Mouse (Mus musculus): ENCODE data around the gene Gm11020. TPM values are rescaled to one million over a fixed set of nuclear protein-coding genes. Genes with fewer than 3 reads are reported as not detected.

Gm11020 gene
- total RNA-seq, 4 experiments from 2014 or later, result not detected

GRCm38 (mm10) chr8:104342426-104342825 lies 21.1 kb downstream of the Gm11020 start:
- no peak for DNase-seq (ENCODE audit: low spot score)

DNA sequence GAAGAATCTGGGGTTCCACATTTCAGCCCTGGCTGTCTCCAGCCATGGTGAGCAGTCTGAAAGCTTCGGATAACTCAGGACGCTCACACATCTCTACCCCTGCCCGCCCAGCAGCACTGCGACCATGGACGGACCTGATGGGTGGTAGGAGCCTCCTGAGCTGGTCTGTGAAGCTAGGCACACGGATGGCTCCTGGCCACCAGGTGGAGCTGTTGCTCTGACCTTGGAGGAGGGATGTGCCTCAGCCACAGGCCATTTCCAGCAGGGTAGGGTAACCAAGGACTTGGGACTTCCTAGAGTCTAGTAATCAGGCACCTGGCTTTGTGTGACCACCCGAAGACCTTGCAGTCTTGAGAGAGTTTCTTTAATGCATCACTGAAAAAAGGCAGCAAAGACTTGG lies 22.6 kb downstream of the Gm11020 start:
- peak; percentile 83 for DNase-seq (ENCODE audit: low spot score)

DNA sequence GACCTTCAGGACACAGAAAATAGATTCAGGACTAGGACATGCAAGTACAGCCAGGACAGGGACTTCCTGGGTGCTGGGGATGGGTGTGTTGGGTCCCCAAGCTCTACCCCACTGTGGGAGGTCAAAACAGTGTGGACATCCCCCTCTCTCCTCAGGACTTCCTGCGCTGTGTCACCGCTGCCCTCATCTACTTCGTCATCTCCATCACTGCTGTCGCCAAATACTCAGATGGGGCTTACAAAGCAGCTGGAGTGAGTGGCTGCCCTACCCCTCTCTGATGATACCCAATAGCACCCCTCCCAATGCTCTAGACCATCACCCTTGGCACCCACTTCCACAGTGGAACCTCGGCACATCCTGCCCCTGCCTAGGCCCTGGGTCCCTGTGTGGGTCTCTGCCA lies 23.3 kb downstream of the Gm11020 start:
- no peak for DNase-seq (ENCODE audit: low spot score)

DNA sequence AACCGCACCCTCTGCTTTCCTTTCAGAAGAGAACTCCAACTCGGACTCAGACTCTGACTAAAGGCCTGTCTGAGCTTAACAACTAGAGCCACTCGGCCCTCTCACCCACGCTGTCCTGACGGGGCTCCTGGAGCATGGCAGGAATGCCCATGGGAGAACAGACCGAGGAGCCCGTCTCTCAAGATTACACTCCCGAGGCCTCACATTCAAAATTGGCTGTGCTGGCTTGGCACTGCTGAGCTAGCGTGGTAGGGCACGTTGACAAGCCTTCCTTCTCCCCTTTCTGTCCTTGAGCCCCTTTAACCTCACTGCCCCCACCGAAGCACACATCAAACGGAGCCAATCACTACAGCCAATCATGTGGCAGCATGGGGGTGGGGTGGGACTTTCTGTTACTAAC lies 25.3 kb downstream of the Gm11020 start:
- DNase-seq (ENCODE audit: low spot score), result no peak

GRCm38 (mm10) chr8:104348971-104349370 lies 27.6 kb downstream of the Gm11020 start:
- no peak for DNase-seq (ENCODE audit: low spot score)

GRCm38 (mm10) chr8:104350047-104350446 lies 28.7 kb downstream of the Gm11020 start:
- DNase-seq (ENCODE audit: low spot score), result no peak

DNA sequence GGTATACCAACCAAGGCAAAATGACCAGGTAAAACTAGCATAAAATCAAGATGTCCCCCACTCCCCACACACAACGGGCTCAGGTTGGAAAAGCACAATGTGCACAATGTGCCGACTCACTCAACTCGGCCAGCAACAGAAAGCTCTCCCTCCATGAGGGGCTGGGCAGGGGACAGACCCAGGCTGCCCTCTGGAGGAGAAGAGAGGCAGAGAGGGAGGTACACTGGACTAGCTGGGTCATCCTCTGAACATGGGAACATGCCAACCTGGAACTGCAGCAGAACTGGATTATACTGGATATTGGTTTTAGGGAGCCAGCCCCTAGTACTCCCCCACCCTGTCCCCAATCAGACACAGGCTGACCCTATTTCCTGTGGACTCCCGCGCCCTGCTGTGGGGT lies 31.8 kb downstream of the Gm11020 start:
- no peak for DNase-seq (ENCODE audit: low spot score)

GRCm38 (mm10) chr8:104354504-104354903 lies 33.1 kb downstream of the Gm11020 start:
- no peak for DNase-seq (ENCODE audit: low spot score)

DNA sequence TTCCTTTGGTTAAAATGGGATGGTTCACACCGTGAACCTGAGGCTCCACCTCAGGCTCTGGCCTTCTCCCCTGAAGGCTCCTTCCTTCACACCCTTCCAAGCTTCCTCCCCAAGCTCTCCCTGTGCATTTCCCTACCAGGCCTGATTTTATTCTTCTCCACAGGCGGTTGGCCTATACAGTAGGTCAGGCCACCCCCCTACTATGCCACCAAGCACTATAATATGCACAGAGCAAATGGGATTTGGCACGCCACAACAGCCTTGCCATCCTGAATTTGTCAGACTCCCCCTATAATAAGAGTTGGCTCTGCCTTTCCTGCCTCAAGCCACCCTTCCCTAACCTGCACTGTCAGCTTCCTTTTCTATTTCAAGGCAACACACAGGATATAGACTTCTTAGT lies 37.3 kb downstream of the Gm11020 start:
- DNase-seq (ENCODE audit: low spot score), result no peak

- no peak for DNase-seq (ENCODE audit: low spot score)
Measured at GRCm38 (mm10) chr8:104359778-104360456, 38.5 kb downstream of the Gm11020 start.

- no peak for DNase-seq (ENCODE audit: low spot score)
Measured at GRCm38 (mm10) chr8:104365695-104366094, 44.3 kb downstream of the Gm11020 start.

DNA sequence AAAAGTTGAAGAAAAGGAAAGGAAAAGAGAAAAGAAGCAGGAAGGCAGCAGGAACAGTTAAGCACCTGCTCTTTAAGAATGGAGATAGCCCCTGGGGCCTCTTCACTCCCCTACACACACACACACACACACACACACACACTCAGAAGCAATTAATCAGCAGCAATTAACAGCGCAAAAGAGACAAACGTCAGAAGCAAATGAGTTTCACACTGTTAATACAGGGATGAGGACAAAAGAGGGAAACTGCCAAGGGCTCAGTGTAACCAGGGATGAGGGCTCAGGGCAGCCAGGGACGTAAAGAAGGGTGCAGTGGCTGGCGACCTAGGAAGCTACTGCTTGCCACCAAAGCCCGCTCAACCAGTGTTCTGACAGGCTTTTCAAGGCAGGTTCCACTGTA lies 46.0 kb downstream of the Gm11020 start:
- no peak for DNase-seq (ENCODE audit: low spot score)

DNA sequence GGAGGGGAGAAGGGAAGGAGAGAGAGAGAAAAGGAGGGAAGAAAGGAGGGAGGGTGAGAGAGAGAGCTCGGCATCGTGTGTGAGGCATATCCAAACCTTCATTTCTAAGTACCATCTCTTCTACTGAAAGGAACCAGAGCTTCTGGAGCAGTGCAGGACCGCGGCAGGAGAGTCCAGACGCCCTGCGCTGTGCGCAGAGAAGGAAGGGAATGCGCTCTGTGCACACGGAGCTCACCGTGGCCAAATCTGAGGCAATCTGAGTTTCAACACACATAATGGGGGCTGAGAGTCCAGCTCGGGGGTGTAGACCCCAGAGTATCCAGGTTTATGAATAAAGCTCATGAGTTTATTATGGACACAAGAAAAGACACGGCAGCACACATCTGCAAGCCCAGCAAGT lies 48.2 kb downstream of the Gm11020 start:
- DNase-seq (ENCODE audit: low spot score), result no peak

DNA sequence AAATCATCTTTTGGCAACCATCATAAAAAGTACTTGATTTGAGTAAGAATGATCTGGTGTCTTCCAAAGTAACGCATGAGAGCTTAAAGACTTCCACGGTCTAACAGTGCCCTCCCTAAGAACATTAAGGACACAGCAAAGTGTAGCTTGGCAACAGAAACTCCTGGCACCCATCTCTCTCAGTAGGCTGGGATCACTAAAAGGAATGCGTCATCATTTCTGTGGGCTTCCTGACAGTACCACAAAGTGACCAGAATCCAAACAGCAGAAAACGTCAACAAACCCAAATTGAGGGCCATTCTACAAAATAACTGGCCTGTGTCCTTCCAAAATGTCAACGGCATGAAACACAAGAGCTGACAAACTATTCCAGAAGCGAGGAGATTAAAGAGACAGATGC lies 48.7 kb downstream of the Gm11020 start:
- peak; percentile 33 for DNase-seq (ENCODE audit: low spot score)

DNA sequence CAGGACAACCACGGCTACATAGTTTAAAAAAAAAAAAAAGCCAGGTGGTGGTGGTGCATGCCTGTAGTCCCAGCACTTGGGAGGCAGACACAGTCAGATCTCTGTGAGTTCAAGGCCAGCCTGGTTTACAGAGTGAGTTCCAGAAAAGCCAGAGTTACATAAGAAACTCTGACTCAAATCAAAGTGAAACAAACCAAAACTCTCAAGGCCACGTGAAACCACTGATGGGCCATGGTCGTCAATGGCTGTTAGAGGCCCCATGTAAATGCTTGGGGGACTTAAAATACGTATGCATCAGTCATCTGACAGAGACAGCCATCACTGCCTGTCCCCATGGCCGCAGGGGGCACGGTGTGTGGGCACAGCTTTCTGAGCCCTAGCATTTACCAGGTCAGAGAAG lies 49.8 kb downstream of the Gm11020 start:
- no peak for DNase-seq (ENCODE audit: low spot score)

Other genes with a start within 250 kb of the Gm11020 start
- gene Cdh5, start 219.9 kb upstream of the Gm11020 start, total RNA-seq (2022), result 100 to 1,000 TPM in 3 of 4 experiments, 10 to 100 TPM in 1; 92.8 to 120 (median 112) TPM
- gene Bean1, start 151.1 kb upstream of the Gm11020 start, total RNA-seq (2022), result 1 to 10 TPM in 3 of 4 experiments, under 1 TPM in 1; 0.59 to 2.0 (median 1.3) TPM
- gene Tk2, start 73.0 kb upstream of the Gm11020 start, total RNA-seq (2022), result 10 to 100 TPM in 1 of 4 experiments, 1 to 10 TPM in 3; 6.5 to 10.4 (median 9.3) TPM
- gene Cklf, start 70.7 kb upstream of the Gm11020 start, total RNA-seq (2022), result 1 to 10 TPM; 3.1 to 4.6 (median 4.2) TPM
- gene Cmtm2a, start 28.4 kb upstream of the Gm11020 start, total RNA-seq (2022), result not detected
- not detected for gene Gm45711, start 11.5 kb upstream of the Gm11020 start, total RNA-seq (2022)
- under 1 TPM in 1 of 4 experiments, not detected in 3; 0.28 TPM for gene Cmtm1, start 11.4 kb upstream of the Gm11020 start, total RNA-seq (2022)
- gene Cmtm2b, start 663 bp downstream of the Gm11020 start, total RNA-seq (2022), result not detected
- 10 to 100 TPM; 10.1 to 18.8 (median 14.9) TPM for gene Cmtm3, start 17.8 kb downstream of the Gm11020 start, total RNA-seq (2022)
- 10 to 100 TPM; 10.7 to 11.8 (median 11.0) TPM for gene Cmtm4, start 74.2 kb downstream of the Gm11020 start, total RNA-seq (2022)
- 100 to 1,000 TPM in 2 of 4 experiments, 10 to 100 TPM in 2; 80.4 to 113 (median 96.5) TPM for gene Dync1li2, start 121.5 kb downstream of the Gm11020 start, total RNA-seq (2022)
- gene Terb1, start 188.3 kb downstream of the Gm11020 start, total RNA-seq (2022), result not detected
- gene Nae1, start 213.1 kb downstream of the Gm11020 start, total RNA-seq (2022), result 10 to 100 TPM; 28.5 to 32.0 (median 29.9) TPM
- gene Car7, start 213.1 kb downstream of the Gm11020 start, total RNA-seq (2022), result 1 to 10 TPM; 2.6 to 4.4 (median 3.2) TPM